Mouse (Mus musculus) midbrain, embryonic 16.5 days (tissue): Measurements from ENCODE around the gene Nomo1. TPM values are rescaled to one million over a fixed set of nuclear protein-coding genes. Genes with fewer than 3 reads are reported as not detected.
A peak's percentile ranks its signal among the peaks of the same experiment; 100 is the strongest.

Experiments used
- ATAC-seq: fragments of 200-750 bp; cut with Nextera tagmentation; 2 replicates; pipeline ENCODE4 v1.8.0; 2017; ENCODE audit warnings: moderate TSS enrichment
- H3K27ac ChIP-seq: fragments of 300-500 bp; sonication (generic); 2 replicates; pipeline ENCODE4 v1.5.1; 2014; ENCODE audit warnings: mild to moderate bottlenecking, low read length, mixed read lengths
- H3K27me3 ChIP-seq: fragments of 300-500 bp; sonication (generic); 2 replicates; pipeline ENCODE4 v1.6.1; 2014; ENCODE audit warnings: low read depth, low read length, mixed read lengths; ENCODE audit not compliant: control insufficient read depth, insufficient read depth
- H3K36me3 ChIP-seq: fragments of 300-500 bp; sonication (generic); 2 replicates; pipeline ENCODE4 v1.6.1; 2014; ENCODE audit warnings: mild to moderate bottlenecking, low read length, moderate library complexity, mixed read lengths; ENCODE audit not compliant: control insufficient read depth, insufficient read depth
- H3K4me1 ChIP-seq: fragments of 300-500 bp; sonication (generic); 2 replicates; pipeline ENCODE4 v1.6.1; 2014; ENCODE audit warnings: mild to moderate bottlenecking, low read length, mixed read lengths; ENCODE audit not compliant: control insufficient read depth, insufficient read depth
- H3K4me2 ChIP-seq: fragments of 300-500 bp; sonication (generic); 2 replicates; pipeline ENCODE4 v1.6.1; 2014; ENCODE audit warnings: mild to moderate bottlenecking, low read length, mixed read lengths
- H3K4me3 ChIP-seq: fragments of 300-500 bp; sonication (generic); 2 replicates; pipeline ENCODE4 v1.5.1; 2014; ENCODE audit warnings: low read depth, mild to moderate bottlenecking, low read length, moderate library complexity, mixed read lengths
- H3K9ac ChIP-seq: fragments of 300-500 bp; sonication (generic); 2 replicates; pipeline ENCODE4 v1.6.1; 2014; ENCODE audit warnings: low read depth, low read length, mixed read lengths
- H3K9me3 ChIP-seq: fragments of 300-500 bp; sonication (generic); replicated peaks from 2 replicates; pipeline ENCODE4 v1.6.1; 2014; ENCODE audit warnings: mild to moderate bottlenecking, low read length, mixed read lengths; ENCODE audit not compliant: control insufficient read depth, poor library complexity, severe bottlenecking
- WGBS: fragments of 180-500 bp; shearing (Covaris S2); extraction: QIAGEN DNeasy Blood & Tissue Kit; methylation state at CpG from one replicate; pipeline ENCODE4 v1.1.7; 2014; 5-methylcytosine and 5-hydroxymethylcytosine counted together
- polyA plus RNA-seq: library from polyadenylated mRNA; unstranded; fragments of >200 nt; fragmentation: Nextera tagmentation; extraction: Ambion mirVana; gene quantifications from 2 replicates; pipeline ENCODE4 v1.2.1, GENCODE M21; 2015

Nomo1 gene
- polyA plus RNA-seq, 1 experiment from 2014 or later: 45.0 TPM

DNA sequence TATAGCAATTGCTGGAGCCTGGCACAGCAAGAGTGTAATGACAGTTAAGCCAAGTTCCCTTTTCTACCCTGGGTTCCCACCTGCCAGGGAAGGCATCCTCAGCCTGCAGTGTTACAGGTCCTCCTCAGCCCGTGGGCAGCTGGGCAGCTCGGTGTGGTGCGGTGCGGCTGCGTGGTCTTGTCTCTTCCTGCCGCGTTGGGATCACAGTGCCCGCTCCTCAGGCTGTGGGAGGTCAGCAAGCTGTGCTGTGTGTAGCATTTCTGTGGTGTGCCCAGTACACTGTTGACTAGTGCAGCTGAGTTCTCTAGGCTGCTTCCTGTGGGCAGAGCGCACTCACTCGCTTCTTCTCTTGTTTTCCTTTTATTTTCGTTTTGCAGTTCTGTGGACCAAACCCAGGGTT is 25.4 kb downstream of the Nomo1 start:
- 97% methylated on average over 11 of the region's 11 CpGs for WGBS
- H3K36me3 ChIP-seq: peaks cover 32% of the 10 kb centered on the region
- ATAC-seq: no peak

DNA sequence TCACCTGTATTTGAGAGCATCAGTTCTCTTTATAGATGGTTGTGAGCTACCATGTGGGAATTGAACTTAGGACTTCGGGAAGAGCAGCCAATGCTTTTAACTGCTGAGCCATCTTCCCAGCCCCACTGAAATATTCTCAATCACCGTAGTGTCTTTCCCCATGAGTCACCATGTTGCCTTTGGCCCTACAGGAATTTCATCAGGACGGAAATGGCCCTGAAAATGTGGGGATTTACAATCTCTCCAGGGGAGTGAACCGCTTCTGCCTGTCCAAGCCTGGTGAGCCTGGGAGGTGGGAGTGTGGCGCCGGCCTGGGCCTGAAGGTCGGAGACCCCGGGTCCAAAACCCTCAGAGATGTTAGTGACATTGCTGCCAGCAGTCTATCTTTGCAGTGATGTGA is 27.2 kb downstream of the Nomo1 start:
- Histone ChIP-seq H3K27ac (no peak overlapping the region), H3K4me2 (no peak overlapping the region), H3K9ac (no peak overlapping the region), H3K9me3 (no peaks in the 10 kb centered on the region), H3K36me3 (peaks cover 28% of the 10 kb centered on the region), H3K27me3 (no peaks in the 10 kb centered on the region), H3K4me3 (no peak overlapping the region), H3K4me1 (no peaks in the 10 kb centered on the region)
- 95% methylated on average over 8 of the region's 8 CpGs for WGBS
- ATAC-seq: no peak

More for the DNA sequence above, 25.4 kb downstream of the Nomo1 start:
- no peaks in the 10 kb centered on the region for H3K9me3 ChIP-seq
- no peaks in the 10 kb centered on the region for H3K4me1 ChIP-seq
- no peaks in the 10 kb centered on the region for H3K27me3 ChIP-seq
- H3K27ac ChIP-seq: no peak overlapping the region
- H3K9ac ChIP-seq: no peak overlapping the region
- no peak overlapping the region for H3K4me2 ChIP-seq
- no peak overlapping the region for H3K4me3 ChIP-seq

DNA sequence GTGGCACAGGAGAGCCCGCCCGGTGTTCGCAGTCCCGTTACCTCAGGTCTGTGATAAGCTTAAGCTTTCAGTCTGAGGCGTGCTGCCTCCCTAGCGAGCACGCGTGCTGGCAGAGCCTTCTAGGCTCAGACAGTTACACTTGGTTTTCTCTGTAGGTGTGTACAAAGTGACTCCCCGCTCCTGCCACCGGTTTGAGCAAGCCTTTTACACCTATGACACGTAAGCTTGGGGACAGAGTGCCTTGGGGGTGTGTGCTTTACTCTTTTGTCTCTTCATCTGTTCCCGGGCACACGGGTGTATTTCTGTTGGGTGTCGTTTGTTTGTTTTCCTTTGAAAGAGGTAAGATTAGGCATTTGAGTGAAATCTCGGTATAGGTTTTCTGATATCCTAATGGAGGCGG is 28.1 kb downstream of the Nomo1 start:
- Histone ChIP-seq H3K9me3 (no peaks in the 10 kb centered on the region), H3K27ac (no peak overlapping the region), H3K4me2 (no peak overlapping the region), H3K9ac (no peak overlapping the region), H3K4me3 (no peak overlapping the region), H3K4me1 (no peaks in the 10 kb centered on the region), H3K36me3 (peaks cover 33% of the 10 kb centered on the region), H3K27me3 (no peaks in the 10 kb centered on the region)
- no peak for ATAC-seq
- 97% methylated on average over 16 of the region's 16 CpGs for WGBS

DNA sequence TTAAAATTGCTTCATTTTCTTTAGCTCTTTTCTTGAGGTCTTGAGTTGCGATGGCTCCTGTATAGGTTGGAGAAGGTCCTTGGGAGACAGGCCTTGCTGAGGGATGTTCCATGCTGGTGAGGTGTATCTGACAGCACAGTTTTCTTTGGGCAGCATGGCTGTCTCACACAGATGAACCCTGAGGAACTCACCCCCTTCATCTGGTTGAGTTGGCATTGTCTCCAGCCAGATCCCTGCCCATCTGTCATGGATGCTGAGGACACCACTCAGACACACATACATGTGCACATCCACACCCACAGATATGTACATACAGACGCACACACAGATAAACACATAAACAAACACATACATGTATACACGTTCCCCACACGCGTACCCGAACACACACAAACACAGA is 29.8 kb downstream of the Nomo1 start:
- 98% methylated on average over 6 of the region's 6 CpGs for WGBS
- H3K27me3 ChIP-seq: no peaks in the 10 kb centered on the region
- peaks cover 33% of the 10 kb centered on the region for H3K36me3 ChIP-seq

DNA sequence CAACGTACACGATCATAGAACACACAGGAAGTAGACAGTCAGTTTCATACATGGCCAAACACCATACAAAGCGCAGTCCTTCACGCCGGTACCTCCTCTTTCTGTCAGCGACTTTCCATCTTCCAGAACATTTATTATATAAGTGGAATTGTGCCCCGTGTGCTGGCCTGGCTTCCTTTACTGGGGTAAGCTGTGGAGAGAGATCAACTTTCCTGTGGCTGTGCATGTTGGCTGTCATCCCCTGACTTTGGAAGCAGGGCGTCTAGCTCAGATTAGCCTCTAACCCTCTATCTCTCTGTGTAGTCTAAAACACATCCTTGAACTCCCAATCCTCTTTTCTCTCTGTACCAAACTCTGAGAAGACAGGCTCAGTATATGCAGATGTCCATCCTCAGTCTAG is 35.3 kb downstream of the Nomo1 start:
- Histone ChIP-seq H3K4me2 (no peak overlapping the region), H3K9ac (no peak overlapping the region), H3K27ac (no peak overlapping the region), H3K27me3 (no peaks in the 10 kb centered on the region), H3K9me3 (no peaks in the 10 kb centered on the region), H3K4me3 (no peak overlapping the region), H3K36me3 (peaks cover 40% of the 10 kb centered on the region), H3K4me1 (no peaks in the 10 kb centered on the region)
- no peak for ATAC-seq
- 98% methylated on average over 8 of the region's 8 CpGs for WGBS

More for the DNA sequence above, 29.8 kb downstream of the Nomo1 start:
- H3K4me2 ChIP-seq: no peak overlapping the region
- no peaks in the 10 kb centered on the region for H3K9me3 ChIP-seq
- H3K4me1 ChIP-seq: no peaks in the 10 kb centered on the region
- no peak overlapping the region for H3K4me3 ChIP-seq
- ATAC-seq: no peak
- no peak overlapping the region for H3K27ac ChIP-seq
- H3K9ac ChIP-seq: no peak overlapping the region

DNA sequence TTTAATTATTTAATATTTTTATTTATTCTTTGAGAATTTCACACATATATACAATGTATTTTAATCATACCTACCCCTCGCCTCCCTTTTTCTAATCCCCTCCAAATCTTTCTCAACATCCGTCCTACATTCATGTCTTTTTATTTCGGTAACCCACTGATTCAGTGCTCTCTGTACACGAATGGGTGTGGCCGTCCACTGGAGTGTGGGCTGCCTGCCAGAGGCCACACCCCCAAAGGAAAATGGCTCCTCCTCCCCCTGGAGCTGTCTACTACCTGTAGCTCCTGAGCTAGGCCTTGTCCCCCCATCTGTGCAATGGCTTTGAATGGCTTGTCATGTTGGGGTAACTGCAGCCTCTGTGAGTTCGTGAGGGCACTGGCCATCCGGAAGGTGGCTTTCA is 43.3 kb downstream of the Nomo1 start:
- Histone ChIP-seq H3K4me3 (no peak overlapping the region), H3K27me3 (no peaks in the 10 kb centered on the region), H3K27ac (no peak overlapping the region), H3K9me3 (no peaks in the 10 kb centered on the region), H3K9ac (no peak overlapping the region), H3K4me2 (no peak overlapping the region), H3K36me3 (peaks cover 31% of the 10 kb centered on the region), H3K4me1 (no peaks in the 10 kb centered on the region)
- no peak for ATAC-seq
- WGBS: 90% methylated on average over 7 of the region's 7 CpGs

DNA sequence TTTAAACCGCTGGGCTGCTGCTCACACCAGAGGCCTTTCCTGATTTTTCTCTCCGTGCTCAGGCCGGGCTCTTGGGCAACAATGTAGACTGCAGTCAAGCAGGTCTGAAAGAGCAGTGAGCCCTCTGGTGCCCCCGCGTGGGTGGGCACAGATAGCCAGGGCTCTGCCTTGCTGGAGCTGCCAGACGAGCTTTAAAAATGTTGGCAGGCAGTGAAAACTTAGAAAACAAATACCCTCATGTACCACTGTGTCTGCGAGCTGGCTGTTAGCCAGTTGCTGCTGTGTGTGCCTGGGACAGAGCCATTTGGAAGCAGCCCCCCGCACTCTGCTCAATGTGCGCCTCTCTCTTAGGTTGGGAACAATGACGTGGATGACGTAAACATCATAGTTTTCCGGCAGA is 44.2 kb downstream of the Nomo1 start:
- Histone ChIP-seq H3K27ac (no peak overlapping the region), H3K4me3 (no peak overlapping the region), H3K27me3 (no peaks in the 10 kb centered on the region), H3K9me3 (no peaks in the 10 kb centered on the region), H3K4me1 (no peaks in the 10 kb centered on the region), H3K9ac (no peak overlapping the region), H3K4me2 (no peak overlapping the region), H3K36me3 (peaks cover 26% of the 10 kb centered on the region)
- 80% methylated on average over 12 of the region's 12 CpGs for WGBS
- peak; percentile 60; the same call in 1 of the 2 replicates for ATAC-seq

DNA sequence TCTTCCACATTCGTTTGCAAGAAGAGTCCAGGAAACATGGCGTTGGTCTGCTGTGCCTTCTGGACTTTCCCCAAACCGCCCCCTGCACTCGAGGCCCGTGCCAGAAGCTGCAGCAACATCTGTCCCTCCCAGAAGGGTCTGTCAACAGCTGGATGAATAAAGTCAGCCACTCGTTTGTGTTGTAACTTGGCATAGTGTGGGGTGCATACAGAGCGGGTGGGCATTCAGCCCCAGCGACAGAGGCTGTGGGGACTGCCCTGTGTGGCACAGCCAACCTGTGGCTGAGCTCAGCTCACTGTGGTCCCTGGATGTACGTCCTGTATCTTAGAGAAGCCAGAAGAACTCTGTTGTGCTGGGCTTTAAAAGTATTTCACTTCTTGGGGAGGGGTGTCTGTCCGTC is 50.5 kb downstream of the Nomo1 start:
- WGBS: 92% methylated on average over 10 of the region's 10 CpGs
- H3K36me3 ChIP-seq: peaks cover 27% of the 10 kb centered on the region
- no peak overlapping the region for H3K27ac ChIP-seq
- no peak for ATAC-seq
- H3K4me1 ChIP-seq: no peaks in the 10 kb centered on the region
- no peak overlapping the region for H3K9ac ChIP-seq
- H3K27me3 ChIP-seq: no peaks in the 10 kb centered on the region
- H3K4me3 ChIP-seq: no peak overlapping the region
- peaks cover 2% of the 10 kb centered on the region; the same call in 1 of the 2 replicates for H3K9me3 ChIP-seq
- H3K4me2 ChIP-seq: no peak overlapping the region

DNA sequence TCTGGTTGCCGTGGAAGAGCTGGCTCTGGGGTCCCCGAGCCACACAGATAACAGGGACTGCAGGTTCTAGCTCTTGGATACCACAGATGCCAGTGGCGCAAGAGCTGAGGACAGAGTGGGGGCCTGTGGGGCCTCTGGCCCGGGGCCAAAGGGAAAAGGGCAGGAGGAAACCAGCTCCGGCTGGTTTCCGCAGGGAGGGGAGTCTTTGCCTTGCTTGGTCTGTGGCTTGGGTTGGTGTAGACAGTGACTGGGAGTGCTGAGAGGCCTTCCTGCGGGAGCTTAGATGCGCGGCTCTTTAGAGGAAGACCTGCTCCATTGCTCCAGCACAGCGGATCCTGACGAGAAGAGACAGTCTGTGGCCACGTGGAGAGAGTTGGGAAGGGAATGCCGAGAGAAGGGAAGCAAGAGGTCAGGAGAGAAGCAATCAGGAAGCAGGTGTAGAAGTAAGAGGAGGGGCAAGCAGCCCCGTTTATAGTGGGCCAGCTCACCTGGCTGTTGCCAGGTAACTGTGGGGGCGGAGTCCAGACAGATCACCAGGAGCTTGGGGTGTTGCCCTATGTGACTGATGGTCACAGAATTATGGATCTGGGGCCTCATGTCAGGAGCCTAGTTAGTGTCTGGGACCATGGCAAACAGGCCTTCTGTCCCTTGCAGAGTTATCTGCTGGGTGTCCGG is 51.5 kb downstream of the Nomo1 start:
- ATAC-seq: no peak
- H3K27ac ChIP-seq: no peak overlapping the region
- H3K27me3 ChIP-seq: no peaks in the 10 kb centered on the region
- no peak overlapping the region for H3K4me3 ChIP-seq
- H3K9ac ChIP-seq: no peak overlapping the region
- H3K4me2 ChIP-seq: no peak overlapping the region
- peaks cover 22% of the 10 kb centered on the region for H3K36me3 ChIP-seq
- H3K9me3 ChIP-seq: peaks cover 5% of the 10 kb centered on the region; the same call in 1 of the 2 replicates
- no peaks in the 10 kb centered on the region for H3K4me1 ChIP-seq
- 74% methylated on average over 16 of the region's 16 CpGs for WGBS
